ENCODE assay signal across 7 mouse cellular contexts in the genomic region with DNA sequence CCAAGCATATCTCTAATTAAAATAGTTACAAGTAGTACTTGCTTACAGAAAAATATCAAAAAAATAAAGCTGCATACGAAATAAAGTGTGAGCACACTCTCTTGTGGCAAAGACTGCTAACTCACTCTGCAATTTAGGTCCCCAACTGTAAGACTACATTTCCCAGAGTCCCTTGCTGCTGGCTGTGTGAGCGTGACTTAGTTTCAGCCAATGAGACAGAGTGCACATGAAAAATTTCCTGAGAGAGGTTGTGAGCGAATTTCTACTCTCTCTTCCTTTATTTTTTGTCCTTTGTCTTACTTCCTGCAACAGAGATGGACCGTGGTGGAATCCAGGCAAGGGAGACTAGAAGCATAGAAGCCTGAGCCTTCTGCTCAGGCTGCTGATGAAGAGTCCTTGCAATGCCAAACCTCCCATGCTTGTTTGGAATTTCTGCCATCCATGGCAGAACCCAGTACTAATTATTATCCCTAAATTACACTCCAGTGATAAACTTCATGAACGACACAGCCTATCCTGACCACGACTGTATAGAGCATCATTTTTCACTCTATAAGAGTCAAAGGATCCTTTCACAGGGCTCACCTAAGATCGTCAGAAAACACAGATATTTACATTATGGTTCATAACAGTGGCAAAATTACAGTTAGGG.
DNase-seq lines count a peak whose midpoint lies in the region; ATAC-seq lines count a peak whose summit lies in the region.

No protein-coding gene starts in this region.

- ATAC-seq in CD4-positive, CD25-positive, alpha-beta regulatory T cell, adult 4 months, result peak; percentile 99
- 0 out of 2 replicates have a peak, but pooled peaks have one; percentile 62 for ATAC-seq in embryonic facial prominence, embryonic 13.5 days (ENCODE audit: insufficient number of reproducible peaks, insufficient read depth, low FRiP score, low TSS enrichment, low read depth)
- peak; percentile 78 for ATAC-seq in hindbrain, embryonic 12.5 days (ENCODE audit: low FRiP score)
- ATAC-seq in midbrain, embryonic 12.5 days (ENCODE audit: low FRiP score, low read depth), result peak; percentile 78

- H3K4me3 ChIP-seq in embryonic facial prominence, embryonic 13.5 days, result peak overlapping the region; percentile 36
- peak overlapping the region; percentile 23 for H3K4me3 ChIP-seq in hindbrain, embryonic 12.5 days
- peak overlapping the region; percentile 39 for H3K4me3 ChIP-seq in limb, embryonic 10.5 days
- peak overlapping the region; percentile 24 for H3K4me3 ChIP-seq in midbrain, embryonic 12.5 days

- DNase-seq in 3T3-L1 (ENCODE audit: low read depth, low spot score), result peak; percentile 51
- DNase-seq in limb, embryonic 10.5 days (ENCODE audit: low spot score), result no peak
- peak; percentile 36 for DNase-seq in thymus, postnatal 4 days

- WGBS in embryonic facial prominence, embryonic 13.5 days, result 33% methylated on average over 7 of the region's 7 CpGs
- 43% methylated on average over 7 of the region's 7 CpGs for WGBS in hindbrain, embryonic 12.5 days
- WGBS in limb, embryonic 10.5 days, result 49% methylated on average over 7 of the region's 7 CpGs
- WGBS in midbrain, embryonic 12.5 days, result 49% methylated on average over 7 of the region's 7 CpGs

- H3K27me3 ChIP-seq in embryonic facial prominence, embryonic 13.5 days, result no peaks in the 10 kb centered on the region
- H3K27me3 ChIP-seq in hindbrain, embryonic 12.5 days, result 0 out of 2 replicates have a peak, but pooled peaks cover 4% of the 10 kb centered on the region
- no peaks in the 10 kb centered on the region for H3K27me3 ChIP-seq in limb, embryonic 10.5 days (ENCODE audit: low read depth, poor library complexity, severe bottlenecking)
- H3K27me3 ChIP-seq in midbrain, embryonic 12.5 days, result no peaks in the 10 kb centered on the region

- H3K27ac ChIP-seq in embryonic facial prominence, embryonic 13.5 days, result no peak overlapping the region
- H3K27ac ChIP-seq in hindbrain, embryonic 12.5 days, result no peak overlapping the region
- peak overlapping the region; percentile 64 for H3K27ac ChIP-seq in limb, embryonic 10.5 days
- H3K27ac ChIP-seq in midbrain, embryonic 12.5 days (replicated peaks), result no peak overlapping the region

- H3K4me2 ChIP-seq in embryonic facial prominence, embryonic 13.5 days, result peak overlapping the region; percentile 62
- peak overlapping the region; percentile 57 for H3K4me2 ChIP-seq in hindbrain, embryonic 12.5 days (replicated peaks)
- peak overlapping the region; percentile 50 for H3K4me2 ChIP-seq in midbrain, embryonic 12.5 days (replicated peaks)

- H3K9ac ChIP-seq in embryonic facial prominence, embryonic 13.5 days, result peak overlapping the region; percentile 61; the same call in 1 of the 2 replicates
- peak overlapping the region; percentile 35; the same call in 1 of the 2 replicates for H3K9ac ChIP-seq in hindbrain, embryonic 12.5 days
- 0 out of 2 replicates have a peak overlapping the region, but pooled peaks have one; percentile 37 for H3K9ac ChIP-seq in midbrain, embryonic 12.5 days (replicated peaks)

- H3K9me3 ChIP-seq in embryonic facial prominence, embryonic 13.5 days, result no peaks in the 10 kb centered on the region
- no peaks in the 10 kb centered on the region for H3K9me3 ChIP-seq in hindbrain, embryonic 12.5 days (replicated peaks)
- H3K9me3 ChIP-seq in limb, embryonic 10.5 days (replicated peaks), result no peaks in the 10 kb centered on the region
- no peaks in the 10 kb centered on the region for H3K9me3 ChIP-seq in midbrain, embryonic 12.5 days

- H3K36me3 ChIP-seq in embryonic facial prominence, embryonic 13.5 days, result no peaks in the 10 kb centered on the region
- no peaks in the 10 kb centered on the region for H3K36me3 ChIP-seq in hindbrain, embryonic 12.5 days
- no peaks in the 10 kb centered on the region for H3K36me3 ChIP-seq in limb, embryonic 10.5 days
- H3K36me3 ChIP-seq in midbrain, embryonic 12.5 days, result no peaks in the 10 kb centered on the region

- H3K4me1 ChIP-seq in embryonic facial prominence, embryonic 13.5 days, result 0 out of 2 replicates have a peak, but pooled peaks cover 4% of the 10 kb centered on the region
- H3K4me1 ChIP-seq in hindbrain, embryonic 12.5 days, result no peaks in the 10 kb centered on the region
- peaks cover 4% of the 10 kb centered on the region; the same call in 1 of the 2 replicates for H3K4me1 ChIP-seq in limb, embryonic 10.5 days
- 0 out of 2 replicates have a peak, but pooled peaks cover 3% of the 10 kb centered on the region for H3K4me1 ChIP-seq in midbrain, embryonic 12.5 days
